Mouse (Mus musculus) thymus, postnatal 25 days (tissue): ENCODE results near the gene Mylk.

Source experiments
- DNase-seq: peaks from one replicate; pipeline ENCODE4 v3.0.0; 2022

Mylk gene

DNA sequence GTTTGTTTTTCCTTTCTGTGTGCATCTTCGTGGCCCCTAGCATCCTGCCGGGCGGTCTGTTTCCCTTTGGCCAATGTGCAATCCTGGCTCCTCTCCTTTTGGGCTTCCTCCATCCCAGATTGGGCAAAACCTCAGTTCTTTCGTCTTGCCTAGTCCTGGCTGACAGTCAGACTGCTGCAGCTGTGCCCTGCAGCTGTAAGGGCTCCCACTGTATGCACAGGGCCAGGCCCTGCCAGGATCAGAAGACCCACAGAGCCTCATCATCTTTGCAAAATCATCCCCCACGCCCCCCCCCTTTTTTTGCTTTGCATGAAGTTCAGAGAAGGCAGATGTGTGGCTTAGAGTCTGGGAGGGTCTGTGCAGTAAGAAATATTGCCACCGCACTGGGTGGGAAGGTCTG, 110.1 kb downstream of the Mylk start:
- DNase-seq, result no peak

- no peak for DNase-seq
Measured at GRCm38 (mm10) chr16:34855751-34856150, 110.7 kb downstream of the Mylk start.

DNA sequence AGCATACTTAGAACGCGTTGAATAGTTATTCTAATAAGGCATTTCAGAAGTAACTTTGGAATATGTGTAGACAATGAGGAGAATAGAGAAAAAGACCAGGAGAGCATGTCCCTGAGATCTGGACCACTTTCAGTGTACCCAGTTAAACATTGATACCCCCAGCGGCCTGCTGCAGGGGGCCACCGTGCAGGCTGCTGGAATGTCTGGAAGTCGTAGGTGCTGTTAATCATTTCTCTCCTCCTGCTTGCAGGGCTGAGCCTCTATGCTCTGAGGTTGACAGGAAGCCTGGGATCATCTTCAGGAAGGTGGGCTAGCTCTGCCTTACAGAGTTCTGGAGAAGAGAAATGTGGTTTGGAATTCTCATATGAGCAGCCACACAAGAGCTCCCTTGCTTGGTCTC, 112.6 kb downstream of the Mylk start:
- DNase-seq, result no peak

DNA sequence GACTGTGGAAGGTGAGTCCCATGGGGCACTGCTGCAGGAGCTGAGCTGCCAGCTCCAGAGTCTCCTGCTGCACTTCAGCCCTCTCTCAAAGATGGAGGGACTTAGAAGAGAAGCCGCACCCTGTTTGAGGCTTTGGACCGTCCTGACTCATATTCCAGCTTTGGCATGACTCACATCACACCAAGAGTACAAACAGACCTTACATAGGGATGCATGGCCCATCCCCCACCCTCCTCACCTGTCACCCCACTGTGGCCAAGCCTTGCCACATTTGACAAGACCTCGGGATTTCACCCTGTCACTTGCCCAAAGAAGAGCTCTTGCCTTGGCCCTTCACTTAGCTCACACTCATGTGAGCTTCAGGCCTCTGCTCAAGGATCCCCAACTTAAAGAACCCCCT, 115.8 kb downstream of the Mylk start:
- DNase-seq, result no peak

DNA sequence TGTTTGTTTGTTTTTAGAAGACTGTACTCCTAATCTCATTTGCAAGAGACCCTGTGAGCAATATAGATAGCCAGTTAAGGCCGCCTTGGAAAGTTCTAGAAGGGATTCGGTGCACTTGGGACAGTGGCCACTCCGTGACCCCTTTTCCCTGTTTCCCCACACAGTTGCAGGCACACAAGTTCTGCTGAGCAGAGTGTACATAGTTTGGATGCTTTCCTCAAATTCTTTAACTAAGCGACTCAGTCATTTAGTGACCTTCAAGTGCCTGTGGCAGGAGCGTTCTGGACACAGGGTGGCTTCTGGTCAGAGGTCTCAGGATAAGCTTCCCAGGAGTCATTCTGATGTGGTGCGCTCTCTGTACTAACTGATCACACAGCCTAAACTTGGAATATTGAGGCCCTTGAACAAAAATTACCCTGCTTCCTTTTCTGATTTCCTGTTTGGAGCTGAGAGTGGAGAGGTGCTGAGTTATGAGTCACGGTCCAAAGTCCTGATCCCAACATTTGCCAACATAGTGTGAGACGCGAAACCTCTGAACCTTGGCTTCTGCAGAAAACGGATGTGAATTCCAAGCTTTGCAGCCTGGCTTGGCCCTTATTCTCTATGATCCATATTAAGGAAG, 116.8 kb downstream of the Mylk start:
- DNase-seq, result no peak

DNA sequence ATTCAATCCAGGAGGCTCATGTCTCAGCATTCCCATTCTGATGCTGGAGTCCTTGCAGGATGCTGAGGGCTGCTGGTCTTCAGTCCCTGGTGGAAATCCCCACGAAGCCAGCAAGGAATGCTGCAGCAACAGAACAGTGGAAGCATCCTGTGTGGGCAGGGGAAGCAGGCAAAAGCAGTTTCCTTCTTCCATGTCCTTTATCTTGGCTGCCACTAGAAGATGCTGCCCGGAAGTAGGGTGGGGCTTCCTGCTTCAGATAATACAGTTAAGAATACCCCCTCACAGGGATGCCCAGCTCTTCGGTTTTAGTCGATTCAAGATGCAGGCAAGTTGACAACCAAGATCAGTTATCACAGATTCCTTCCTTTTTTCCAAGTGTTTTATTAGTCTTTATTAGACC, 120.4 kb downstream of the Mylk start:
- no peak for DNase-seq

GRCm38 (mm10) chr16:34867217-34867616, 122.2 kb downstream of the Mylk start:
- DNase-seq, result peak; percentile 18

GRCm38 (mm10) chr16:34880031-34880778, 135.2 kb downstream of the Mylk start:
- DNase-seq, result no peak

DNA sequence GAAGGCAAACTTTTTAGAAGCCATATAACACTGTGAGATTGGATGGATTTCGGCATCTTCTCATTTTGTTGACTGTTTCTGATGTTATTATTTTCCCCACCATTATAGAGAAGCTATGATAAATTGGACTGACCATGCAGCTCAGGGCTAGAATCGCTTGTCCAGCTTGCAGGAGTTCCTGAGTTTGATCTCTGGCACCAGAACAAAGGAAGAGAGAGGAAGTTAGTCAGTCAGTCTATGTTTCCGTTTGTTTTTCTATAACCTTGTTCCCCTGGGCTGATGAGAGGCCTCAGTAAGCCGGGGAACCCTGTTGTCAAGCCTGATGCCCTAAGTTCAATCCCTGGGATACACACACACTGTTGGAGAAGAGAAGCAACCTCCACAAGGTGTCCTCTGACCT, 135.8 kb downstream of the Mylk start:
- DNase-seq, result no peak

- no peak for DNase-seq
Measured at GRCm38 (mm10) chr16:34887037-34887436, 142.0 kb downstream of the Mylk start.

DNA sequence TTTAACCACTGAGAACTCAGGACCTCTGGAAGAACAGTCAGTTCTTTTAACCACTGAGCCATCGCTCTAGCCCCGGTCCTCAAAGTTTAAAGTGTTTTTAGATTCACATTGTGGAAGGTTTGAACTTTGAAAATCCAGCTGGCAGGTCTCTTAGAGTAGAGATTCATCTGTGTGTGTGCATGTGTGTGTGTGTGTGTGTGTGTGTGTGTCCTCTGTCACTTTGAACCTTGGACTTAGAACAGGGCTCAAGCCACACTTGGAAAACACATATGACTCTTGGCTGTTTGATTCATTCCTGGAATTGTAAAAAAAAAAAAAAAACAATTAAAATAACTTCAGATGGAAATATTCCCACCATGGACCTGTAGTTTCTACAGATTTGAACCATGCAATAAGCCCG, 149.0 kb downstream of the Mylk start:
- no peak for DNase-seq

DNA sequence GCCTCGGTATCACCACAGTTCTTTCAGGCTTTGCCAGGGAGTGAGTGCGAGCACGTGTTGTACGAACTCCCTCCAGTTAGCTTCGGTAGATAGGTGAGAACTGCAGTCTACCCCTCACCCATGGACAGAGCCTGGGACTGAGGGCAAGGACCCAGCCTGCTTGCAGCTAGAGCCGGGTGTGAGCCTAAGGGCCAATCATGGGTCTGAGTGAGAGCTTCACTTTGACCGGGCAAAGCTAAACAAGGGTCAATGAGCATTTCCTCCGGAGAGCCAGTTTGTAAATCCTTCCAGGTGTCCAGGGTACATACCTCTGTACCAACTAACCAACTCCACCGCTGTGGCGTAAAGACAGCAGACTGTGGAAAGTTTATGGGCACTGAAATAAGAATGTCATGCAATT, 150.9 kb downstream of the Mylk start:
- no peak for DNase-seq

DNA sequence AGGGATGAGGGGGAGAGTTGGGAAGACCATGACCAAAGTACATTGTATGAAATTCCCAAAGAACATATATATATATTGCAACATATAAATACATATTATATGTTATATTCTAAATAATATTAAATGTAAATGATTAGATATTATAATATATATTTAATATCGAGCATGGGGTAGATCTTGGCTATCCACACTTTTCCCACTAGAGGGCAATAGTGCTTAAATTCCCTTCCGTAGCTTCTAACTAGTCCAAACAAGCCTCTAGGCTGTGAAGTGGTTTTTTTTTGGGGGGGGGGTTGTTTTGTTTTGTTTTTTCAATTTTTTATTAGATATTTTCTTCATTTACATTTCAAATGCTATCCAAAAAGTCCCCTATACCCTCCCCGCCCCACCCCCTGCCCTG, 152.0 kb downstream of the Mylk start:
- no peak for DNase-seq

- DNase-seq, result no peak
Measured at GRCm38 (mm10) chr16:34898057-34898789, 153.2 kb downstream of the Mylk start.

DNA sequence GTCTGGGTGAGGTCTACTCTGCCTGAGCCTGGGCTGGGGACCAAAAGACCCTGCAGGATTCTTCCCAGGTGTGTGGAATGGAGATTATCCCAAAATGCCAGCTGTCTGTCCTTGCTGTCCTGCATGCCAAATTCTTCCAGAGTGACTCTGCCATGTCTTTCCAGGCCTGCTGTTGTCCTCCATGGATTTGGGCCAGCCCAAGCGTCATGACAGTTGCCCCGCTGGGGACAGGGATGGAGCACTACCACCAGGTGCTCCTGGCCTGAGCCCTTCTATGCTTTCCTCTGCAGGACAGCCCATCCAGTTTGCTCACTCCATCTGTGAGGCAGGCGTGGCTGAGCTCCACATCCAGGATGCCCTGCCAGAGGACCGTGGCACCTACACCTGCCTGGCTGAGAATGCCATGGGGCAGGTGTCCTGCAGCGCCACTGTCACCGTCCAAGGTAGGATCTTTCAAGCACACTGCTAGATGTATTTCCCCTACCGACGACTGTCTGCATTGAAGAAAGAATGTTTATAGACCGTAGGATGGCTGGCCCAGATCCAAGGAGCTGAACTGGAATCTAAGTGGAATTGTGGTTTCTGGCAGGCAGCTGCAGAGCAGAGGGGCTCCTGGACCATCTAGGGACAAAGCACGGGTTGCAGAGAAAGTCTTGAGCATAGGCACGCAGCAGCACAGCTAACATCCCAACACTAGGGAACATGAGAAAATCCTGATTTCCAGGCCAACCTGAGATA, 154.2 kb downstream of the Mylk start:
- DNase-seq, result no peak

GRCm38 (mm10) chr16:34899997-34900396, 155.0 kb downstream of the Mylk start:
- no peak for DNase-seq

GRCm38 (mm10) chr16:34900471-34900870, 155.5 kb downstream of the Mylk start:
- no peak for DNase-seq

- DNase-seq, result no peak
Measured at GRCm38 (mm10) chr16:34901031-34901430, 156.0 kb downstream of the Mylk start.

GRCm38 (mm10) chr16:34901611-34902293, 156.7 kb downstream of the Mylk start:
- DNase-seq, result no peak

GRCm38 (mm10) chr16:34902294-34902680, 157.3 kb downstream of the Mylk start:
- peak; percentile 49 for DNase-seq

DNA sequence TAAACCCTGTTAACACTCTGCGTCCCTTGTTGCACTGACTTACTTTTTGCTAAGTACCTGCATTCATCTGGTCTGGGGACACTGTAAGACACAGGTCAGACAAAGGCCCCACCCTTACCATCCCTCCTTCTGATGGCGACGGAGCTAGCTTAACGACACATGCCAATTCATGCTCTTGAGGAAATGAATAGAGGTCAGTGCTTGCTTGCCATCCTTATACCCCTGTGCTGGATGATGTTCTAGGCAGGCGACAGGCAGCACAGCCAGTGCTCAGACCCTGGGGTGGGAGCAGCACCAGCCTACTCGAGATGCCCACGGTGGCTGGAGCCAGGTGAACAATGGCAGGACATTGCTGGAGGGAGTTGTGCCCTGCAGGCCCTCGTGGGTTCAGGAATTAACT, 157.8 kb downstream of the Mylk start:
- no peak for DNase-seq

- no peak for DNase-seq
Measured at GRCm38 (mm10) chr16:34904876-34905275, 159.9 kb downstream of the Mylk start.

GRCm38 (mm10) chr16:34909437-34909836, 164.4 kb downstream of the Mylk start:
- no peak for DNase-seq
